Mouse (Mus musculus): ENCODE measurements around the gene Armc2. TPM values are rescaled to one million over a fixed set of nuclear protein-coding genes. Genes with fewer than 3 reads are reported as not detected.

Gene Armc2
- total and polyA plus RNA-seq, 2 experiments from 2014 or later = 9.1 to 11.7 TPM

- ATAC-seq = 0 out of 2 replicates have a peak, but pooled peaks have one; percentile 63
- Histone ChIP-seq H3K4me1 (ENCODE audit: insufficient read depth, low read length) (no peaks in the 10 kb centered on the region), H3K9me3 (ENCODE audit: low read length) (no peaks in the 10 kb centered on the region), H3K36me3 (ENCODE audit: insufficient read depth, low read length) (no peaks in the 10 kb centered on the region), H3K9ac (replicated peaks; ENCODE audit: low read length) (no peak overlapping the region), H3K4me2 (ENCODE audit: low read depth, low read length) (no peak overlapping the region), H3K4me3 (ENCODE audit: low read length) (no peak overlapping the region), H3K27me3 (ENCODE audit: insufficient read depth, low read length) (no peaks in the 10 kb centered on the region), H3K27ac (no peak overlapping the region)
- TF ChIP-seq CTCF (IDR thresholded peaks at IDR 0.05; ENCODE audit: low read depth) = no peak
- no peak for DNase-seq (ENCODE audit: low spot score)
- WGBS = 61% methylated on average over 28 of the region's 29 CpGs
Measured at GRCm38 (mm10) chr10:42055224-42056165, 37.3 kb upstream of the Armc2 start.

GRCm38 (mm10) chr10:42051069-42051468 is 32.8 kb upstream of the Armc2 start:
- WGBS = 94% methylated on average over 6 of the region's 6 CpGs
- Histone ChIP-seq H3K9me3 (ENCODE audit: low read length) (no peaks in the 10 kb centered on the region), H3K27me3 (ENCODE audit: insufficient read depth, low read length) (no peaks in the 10 kb centered on the region)

GRCm38 (mm10) chr10:42048648-42049047 is 30.4 kb upstream of the Armc2 start:
- TF ChIP-seq CTCF (IDR thresholded peaks at IDR 0.05; ENCODE audit: low read depth) = no peak
- Histone ChIP-seq H3K4me1 (ENCODE audit: insufficient read depth, low read length) (no peaks in the 10 kb centered on the region), H3K36me3 (ENCODE audit: insufficient read depth, low read length) (no peaks in the 10 kb centered on the region), H3K4me3 (ENCODE audit: low read length) (no peak overlapping the region), H3K9ac (replicated peaks; ENCODE audit: low read length) (no peak overlapping the region), H3K27me3 (ENCODE audit: insufficient read depth, low read length) (no peaks in the 10 kb centered on the region), H3K27ac (no peak overlapping the region), H3K9me3 (ENCODE audit: low read length) (no peaks in the 10 kb centered on the region), H3K4me2 (ENCODE audit: low read depth, low read length) (no peak overlapping the region)
- no peak for ATAC-seq
- no peak for DNase-seq (ENCODE audit: low spot score)
- 86% methylated on average over 8 of the region's 8 CpGs for WGBS

More at GRCm38 (mm10) chr10:42051069-42051468, 32.8 kb upstream of the Armc2 start:
- H3K4me1 ChIP-seq (ENCODE audit: insufficient read depth, low read length) = no peaks in the 10 kb centered on the region
- no peaks in the 10 kb centered on the region for H3K36me3 ChIP-seq (ENCODE audit: insufficient read depth, low read length)
- DNase-seq (ENCODE audit: low spot score) (no peak), ATAC-seq (no peak)
- no peak overlapping the region for H3K27ac ChIP-seq
- H3K4me2 ChIP-seq (ENCODE audit: low read depth, low read length) = no peak overlapping the region
- H3K4me3 ChIP-seq (ENCODE audit: low read length) = no peak overlapping the region
- no peak overlapping the region for H3K9ac ChIP-seq (replicated peaks; ENCODE audit: low read length)
- TF ChIP-seq CTCF (IDR thresholded peaks at IDR 0.05; ENCODE audit: low read depth) = no peak

- WGBS = 87% methylated on average over 10 of the region's 10 CpGs
- TF ChIP-seq CTCF (IDR thresholded peaks at IDR 0.05; ENCODE audit: low read depth) = no peak
- no peak for ATAC-seq
- H3K4me3 ChIP-seq (ENCODE audit: low read length) = no peak overlapping the region
- no peaks in the 10 kb centered on the region for H3K36me3 ChIP-seq (ENCODE audit: insufficient read depth, low read length)
- no peaks in the 10 kb centered on the region for H3K9me3 ChIP-seq (ENCODE audit: low read length)
- DNase-seq (ENCODE audit: low spot score) = no peak
- H3K27me3 ChIP-seq (ENCODE audit: insufficient read depth, low read length) = no peaks in the 10 kb centered on the region
- H3K4me2 ChIP-seq (ENCODE audit: low read depth, low read length) = no peak overlapping the region
- no peak overlapping the region for H3K27ac ChIP-seq
- no peak overlapping the region for H3K9ac ChIP-seq (replicated peaks; ENCODE audit: low read length)
- no peaks in the 10 kb centered on the region for H3K4me1 ChIP-seq (ENCODE audit: insufficient read depth, low read length)
Measured at GRCm38 (mm10) chr10:42044574-42044973, 26.3 kb upstream of the Armc2 start.

- WGBS = 86% methylated on average over 3 of the region's 3 CpGs
Measured at GRCm38 (mm10) chr10:42043307-42043706, 25.1 kb upstream of the Armc2 start.

GRCm38 (mm10) chr10:42042881-42043280 is 24.6 kb upstream of the Armc2 start:
- 71% methylated on average over 1 of the region's 1 CpGs for WGBS
- Histone ChIP-seq H3K9me3 (ENCODE audit: low read length) (no peaks in the 10 kb centered on the region), H3K4me3 (ENCODE audit: low read length) (no peak overlapping the region), H3K9ac (replicated peaks; ENCODE audit: low read length) (no peak overlapping the region), H3K27me3 (ENCODE audit: insufficient read depth, low read length) (no peaks in the 10 kb centered on the region), H3K27ac (no peak overlapping the region), H3K4me2 (ENCODE audit: low read depth, low read length) (no peak overlapping the region), H3K4me1 (ENCODE audit: insufficient read depth, low read length) (no peaks in the 10 kb centered on the region), H3K36me3 (ENCODE audit: insufficient read depth, low read length) (no peaks in the 10 kb centered on the region)
- no peak for TF ChIP-seq CTCF (IDR thresholded peaks at IDR 0.05; ENCODE audit: low read depth)
- ATAC-seq (no peak), DNase-seq (ENCODE audit: low spot score) (no peak)

More at GRCm38 (mm10) chr10:42043307-42043706, 25.1 kb upstream of the Armc2 start:
- Histone ChIP-seq H3K27me3 (ENCODE audit: insufficient read depth, low read length) (no peaks in the 10 kb centered on the region), H3K4me2 (ENCODE audit: low read depth, low read length) (no peak overlapping the region), H3K27ac (no peak overlapping the region), H3K9ac (replicated peaks; ENCODE audit: low read length) (no peak overlapping the region), H3K4me1 (ENCODE audit: insufficient read depth, low read length) (no peaks in the 10 kb centered on the region), H3K9me3 (ENCODE audit: low read length) (no peaks in the 10 kb centered on the region), H3K4me3 (ENCODE audit: low read length) (no peak overlapping the region), H3K36me3 (ENCODE audit: insufficient read depth, low read length) (no peaks in the 10 kb centered on the region)
- no peak for ATAC-seq
- DNase-seq (ENCODE audit: low spot score) = no peak
- no peak for TF ChIP-seq CTCF (IDR thresholded peaks at IDR 0.05; ENCODE audit: low read depth)

GRCm38 (mm10) chr10:42042087-42042486 is 23.8 kb upstream of the Armc2 start:
- H3K4me2 ChIP-seq (ENCODE audit: low read depth, low read length) = no peak overlapping the region
- WGBS = 71% methylated on average over 7 of the region's 7 CpGs
- no peak for TF ChIP-seq CTCF (IDR thresholded peaks at IDR 0.05; ENCODE audit: low read depth)
- H3K27ac ChIP-seq = no peak overlapping the region
- no peaks in the 10 kb centered on the region for H3K36me3 ChIP-seq (ENCODE audit: insufficient read depth, low read length)
- H3K4me1 ChIP-seq (ENCODE audit: insufficient read depth, low read length) = no peaks in the 10 kb centered on the region
- H3K9ac ChIP-seq (replicated peaks; ENCODE audit: low read length) = no peak overlapping the region
- ATAC-seq = no peak
- DNase-seq (ENCODE audit: low spot score) = no peak
- no peak overlapping the region for H3K4me3 ChIP-seq (ENCODE audit: low read length)
- no peaks in the 10 kb centered on the region for H3K27me3 ChIP-seq (ENCODE audit: insufficient read depth, low read length)
- H3K9me3 ChIP-seq (ENCODE audit: low read length) = no peaks in the 10 kb centered on the region

Data from hindbrain, postnatal 0 days (tissue).